Mouse (Mus musculus): ENCODE data around the gene Ice1.

Gene Ice1

DNA sequence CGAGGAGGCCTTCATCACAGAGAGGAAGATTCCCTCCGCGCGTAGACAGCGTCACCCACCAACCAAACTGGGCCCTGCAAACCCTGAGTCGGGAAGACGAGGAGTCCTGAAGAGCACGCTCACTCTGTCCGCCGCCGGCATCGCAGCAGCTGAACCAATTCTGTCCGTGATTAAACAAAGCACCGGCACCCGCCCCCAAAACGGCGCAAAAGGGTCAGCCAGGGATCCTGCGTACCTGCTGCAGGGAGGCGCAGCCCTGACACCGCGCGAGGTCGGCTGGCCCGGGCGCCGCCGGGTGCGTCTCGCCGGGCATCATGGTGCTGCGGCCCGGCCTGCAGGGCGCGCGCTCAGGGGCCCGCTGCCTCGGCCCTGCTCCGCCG lies at the start of gene Ice1:
TSS of gene Ice1 (minus strand) at position 353 of the 380 bp plus-strand sequence.
- no peak for DNase-seq

DNA sequence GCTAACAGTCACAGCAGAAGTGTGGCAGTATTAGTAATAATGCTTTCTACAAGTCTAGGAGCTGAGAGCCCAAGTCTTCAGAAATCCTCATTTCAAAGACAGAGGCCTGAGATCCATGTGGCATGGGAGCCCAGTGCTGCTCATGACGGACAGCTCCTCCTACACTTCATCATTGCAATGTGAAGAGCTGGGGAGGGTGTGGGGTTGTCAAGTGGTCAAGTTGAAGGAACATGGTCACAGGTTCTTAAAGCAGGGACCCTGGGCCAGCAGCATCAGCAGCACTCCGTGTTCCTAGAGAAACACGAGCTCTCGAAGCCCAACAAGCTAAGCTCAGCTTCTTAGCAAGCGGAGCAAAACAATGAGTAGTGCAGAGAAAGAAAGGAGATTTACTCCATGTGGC lies 48.4 kb upstream of the Ice1 start:
- DNase-seq: no peak

DNA sequence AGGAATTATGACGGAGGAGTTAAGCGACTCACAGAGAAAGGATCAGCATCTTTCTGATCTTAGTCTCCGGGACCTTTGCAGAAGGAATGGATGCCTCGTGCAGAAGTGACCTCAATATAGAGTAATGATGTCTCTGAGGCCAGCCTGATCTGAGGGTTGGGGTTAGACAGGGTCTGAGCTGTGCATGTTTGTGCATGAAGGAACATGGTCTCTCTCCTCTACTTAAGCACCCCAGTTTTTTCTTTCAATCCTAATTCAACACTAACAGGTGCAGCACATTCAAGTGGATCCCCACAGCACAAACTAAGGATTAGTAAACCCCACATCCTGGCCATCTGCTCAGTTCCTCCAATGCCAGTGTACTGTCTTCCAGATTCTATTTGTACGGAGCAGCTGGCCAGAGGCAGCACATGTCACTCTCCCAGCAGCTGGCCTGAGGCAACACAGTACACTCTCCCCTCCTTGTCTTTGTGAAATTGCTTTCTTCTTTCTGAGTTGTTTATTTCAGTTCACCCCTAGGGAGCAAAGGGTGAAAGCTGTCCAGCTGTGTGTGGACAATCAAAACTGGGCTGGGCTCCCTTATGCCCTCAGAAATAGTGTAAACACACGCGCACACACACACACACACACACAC lies 47.7 kb upstream of the Ice1 start:
- DNase-seq: no peak

DNA sequence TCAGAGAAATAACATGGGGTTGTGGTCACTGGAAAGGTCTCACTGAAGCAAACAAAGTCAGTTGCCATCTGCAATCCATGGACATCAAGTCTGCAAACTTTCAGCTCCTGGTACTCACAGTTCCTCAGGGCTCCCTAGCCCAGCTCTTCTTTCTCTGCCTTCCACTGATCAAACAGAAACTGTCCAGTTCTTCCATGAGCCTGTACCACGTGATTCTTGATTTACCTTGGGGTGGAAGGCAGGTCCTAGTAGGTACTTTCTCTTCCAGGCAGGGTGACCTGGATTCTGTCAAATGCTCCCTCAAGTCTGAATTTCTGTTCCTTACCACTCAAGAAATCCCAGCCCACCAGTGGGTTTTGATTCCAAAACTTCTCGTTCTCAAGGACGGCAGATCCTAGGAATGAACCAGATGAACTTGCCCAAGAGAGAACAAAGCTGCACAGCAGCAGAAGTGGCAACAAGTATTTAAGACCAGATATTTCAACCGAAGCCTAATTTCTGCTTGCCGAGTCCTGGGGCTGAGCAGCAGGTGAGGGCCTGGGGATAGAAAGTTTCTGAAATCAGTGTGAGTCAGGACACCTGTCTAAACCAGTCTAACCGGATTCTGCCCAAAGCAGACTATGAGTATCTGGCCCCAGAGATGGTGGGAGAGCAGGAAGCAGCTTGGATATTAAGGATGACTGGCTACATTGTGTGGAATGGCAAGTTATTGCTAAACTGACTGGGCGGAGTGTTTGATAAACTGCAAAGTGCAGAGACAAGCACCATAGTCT lies 44.2 kb upstream of the Ice1 start:
- no peak for DNase-seq

DNA sequence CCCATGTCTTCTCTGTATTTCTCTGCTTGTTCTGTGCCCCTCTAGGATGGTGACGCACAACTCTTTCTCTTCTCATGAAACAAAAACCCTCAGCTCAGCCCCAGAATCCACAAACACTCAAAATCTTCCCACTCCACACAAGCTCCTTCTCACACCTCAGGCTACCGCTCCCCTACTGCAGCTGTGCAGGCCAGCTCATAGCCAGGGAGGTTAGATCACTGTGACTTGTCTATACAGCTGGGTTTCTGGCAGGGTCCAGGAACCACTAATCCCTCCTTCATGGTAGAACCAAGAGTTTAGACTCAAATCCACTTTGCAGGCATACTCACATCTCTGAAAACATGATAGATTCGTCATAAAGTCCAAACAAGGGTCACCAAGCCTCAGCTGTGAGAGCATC lies 42.9 kb upstream of the Ice1 start:
- DNase-seq: no peak

DNA sequence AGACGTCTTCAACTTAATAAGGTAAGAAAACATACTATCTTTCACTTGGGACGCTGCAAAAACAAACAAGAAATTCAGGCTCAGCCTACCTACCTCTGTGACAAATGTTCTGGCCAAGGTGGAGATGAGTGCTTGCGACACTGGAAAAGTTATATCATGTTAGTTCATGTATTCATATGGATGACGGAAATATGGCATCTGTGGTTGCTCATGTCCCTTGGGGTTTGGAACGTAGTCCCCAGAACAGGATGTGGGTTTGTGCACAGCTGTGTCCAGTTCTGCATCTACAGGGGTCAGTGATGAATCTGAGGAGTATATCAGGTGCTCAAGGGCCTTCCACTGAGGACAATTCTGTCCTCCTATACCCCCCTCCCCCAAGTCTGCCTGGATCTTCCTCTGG lies 40.3 kb upstream of the Ice1 start:
- no peak for DNase-seq

DNA sequence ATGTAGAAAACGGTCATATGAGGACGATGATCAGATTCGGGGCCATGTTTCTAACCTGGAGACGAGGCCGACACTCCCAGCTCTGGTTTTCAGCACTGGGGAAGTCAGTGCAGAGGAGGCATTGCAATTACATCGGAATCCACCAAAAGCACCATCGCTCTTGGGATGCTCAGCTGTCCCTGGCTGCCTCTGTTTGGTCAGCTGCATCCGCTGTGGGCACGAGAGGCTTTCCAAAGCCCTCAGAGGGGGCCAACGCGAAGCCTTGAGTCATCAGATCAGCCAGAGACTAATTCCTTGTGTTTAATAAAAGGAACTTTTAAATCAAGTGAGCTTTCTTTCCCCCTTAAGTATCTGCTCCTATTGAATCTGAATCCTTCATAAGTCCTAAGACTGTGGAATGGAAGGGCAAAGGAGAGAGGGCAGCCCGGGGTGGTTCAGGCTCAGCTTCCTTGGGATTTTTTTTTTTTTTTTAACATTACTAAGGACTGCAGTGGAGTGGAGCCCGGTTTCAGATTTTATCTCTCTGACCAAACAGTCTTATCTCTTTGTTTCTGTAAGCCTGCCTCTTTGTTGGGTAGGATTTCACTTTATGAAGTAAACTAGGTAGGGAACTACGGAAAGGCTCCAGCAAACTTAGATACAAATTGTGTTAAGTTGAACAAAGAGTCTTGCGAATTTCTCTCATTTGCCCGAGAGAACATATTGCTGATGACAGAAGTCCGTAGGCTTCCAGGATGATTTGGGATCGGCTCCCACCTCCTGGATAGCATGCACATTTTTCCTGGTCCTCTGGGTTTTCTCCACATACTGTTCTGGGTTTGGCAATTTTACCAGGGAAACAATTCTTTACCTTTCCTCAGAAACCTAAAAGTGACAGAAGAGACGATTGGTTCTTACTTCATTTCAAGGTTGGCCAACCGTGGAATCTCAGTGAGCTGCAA lies 39.1 kb upstream of the Ice1 start:
- peak in 1 of 2 experiments; percentile 10 for DNase-seq

DNA sequence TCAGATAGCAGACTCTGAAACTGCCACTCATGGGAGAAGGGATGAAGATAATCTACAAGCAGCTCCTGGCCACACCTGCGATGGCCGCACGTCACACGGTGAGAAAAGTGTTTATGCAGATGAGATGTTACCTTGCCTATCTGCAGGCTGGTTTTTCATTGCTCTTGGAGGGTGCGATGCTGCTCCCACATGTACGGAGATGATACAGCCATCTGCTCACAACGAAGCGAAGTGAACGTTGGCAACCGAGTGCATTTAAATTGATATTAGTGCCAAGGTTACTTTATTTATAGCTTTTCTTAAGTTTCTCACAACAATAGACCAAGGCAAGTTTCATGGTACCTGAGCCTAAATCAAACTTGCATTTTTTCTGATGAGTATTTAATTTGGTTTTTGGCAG lies 37.6 kb upstream of the Ice1 start:
- DNase-seq: no peak

DNA sequence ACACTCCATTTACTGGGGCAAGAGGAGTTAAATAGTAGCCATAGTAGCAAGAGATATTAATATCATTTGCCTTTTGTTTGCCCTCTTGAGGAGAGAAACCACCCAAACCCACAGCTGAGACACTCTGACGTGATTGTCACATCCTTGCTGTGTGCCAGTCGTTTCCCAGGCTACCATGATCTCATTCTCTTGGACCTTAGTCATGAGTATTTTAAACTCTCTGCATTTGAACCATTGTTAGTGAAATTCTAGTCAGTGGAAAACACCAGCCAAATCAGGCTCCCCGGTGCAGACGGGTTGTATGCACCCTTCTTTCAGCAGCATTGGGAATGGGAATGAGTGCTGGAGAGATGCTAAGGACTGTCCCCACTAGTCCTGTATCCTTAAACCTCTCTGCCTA lies 32.6 kb upstream of the Ice1 start:
- DNase-seq: no peak

DNA sequence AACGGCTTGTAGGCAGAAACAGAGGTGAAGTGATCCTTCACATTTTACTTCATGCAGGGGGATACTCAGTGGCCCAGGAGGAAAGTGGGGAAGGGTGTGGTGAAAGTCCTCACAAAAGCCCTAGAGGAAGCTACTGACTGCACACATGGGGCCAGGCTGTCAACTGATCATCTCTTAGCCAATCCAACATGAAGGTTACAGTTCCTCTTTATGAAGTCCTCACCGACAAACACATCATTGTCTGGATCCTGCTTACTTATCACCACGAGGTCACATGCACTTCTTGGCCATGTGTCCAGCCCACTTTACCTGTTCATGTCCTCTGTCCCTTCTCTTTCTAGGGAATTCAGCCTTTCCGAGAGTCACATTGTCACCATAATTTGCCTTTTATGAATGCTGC lies 22.3 kb upstream of the Ice1 start:
- no peak for DNase-seq

DNA sequence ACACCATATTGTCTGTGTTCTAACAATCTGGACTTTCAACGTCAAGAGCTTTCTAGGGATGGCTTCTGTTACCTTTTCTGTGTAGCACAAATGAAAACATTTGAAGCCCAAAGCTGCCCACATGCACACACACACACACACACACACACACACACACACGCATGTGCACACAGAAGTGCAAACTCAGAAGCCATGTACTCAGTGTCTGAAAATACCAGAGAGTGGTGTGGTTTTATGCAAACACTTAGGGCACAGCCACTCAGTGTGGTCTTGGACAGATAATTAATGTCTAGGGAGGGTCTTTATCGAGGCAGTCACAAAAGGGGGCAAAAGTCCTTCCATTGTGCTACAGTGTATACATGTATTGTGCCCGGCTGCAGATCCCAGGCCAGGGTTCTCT lies 19.3 kb upstream of the Ice1 start:
- no peak for DNase-seq

DNA sequence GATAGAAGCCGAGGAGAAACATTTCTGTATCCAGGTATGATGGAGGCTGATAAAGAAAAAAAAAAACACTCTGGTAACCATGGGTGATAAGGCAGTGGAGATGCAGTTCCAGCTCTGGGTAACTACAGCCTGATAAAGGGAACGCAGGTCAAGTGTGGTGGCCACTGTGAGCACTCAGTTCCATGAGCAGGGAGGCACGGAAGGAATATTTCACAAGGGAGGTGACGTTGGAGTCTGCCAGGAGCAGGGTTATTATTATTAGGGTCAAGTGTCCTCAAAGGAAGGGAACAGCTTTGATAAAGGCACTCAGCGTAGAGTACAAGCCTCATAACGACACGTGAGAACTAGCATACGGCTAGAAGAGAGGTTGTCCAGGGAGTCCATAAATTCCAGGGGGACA lies 18.9 kb upstream of the Ice1 start:
- no peak for DNase-seq

DNA sequence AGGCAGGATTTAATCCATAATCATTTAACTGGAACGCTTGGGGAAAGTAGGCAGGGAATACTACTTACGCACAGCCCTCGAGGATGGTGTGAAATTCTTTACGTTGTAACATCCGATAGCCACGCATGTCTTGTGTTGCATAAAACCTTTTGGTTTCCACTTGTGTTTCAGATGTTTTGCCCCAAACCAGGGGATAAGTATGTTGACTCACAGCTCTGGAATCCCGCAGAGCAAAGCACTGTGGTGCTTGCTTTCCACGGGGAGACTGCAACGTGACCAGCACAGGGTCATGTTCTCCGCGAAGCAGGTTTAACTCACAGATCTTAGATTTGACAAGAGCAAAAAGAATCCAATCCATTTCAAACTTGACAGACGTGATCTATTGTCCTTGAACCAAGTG lies 18.1 kb upstream of the Ice1 start:
- DNase-seq: no peak

DNA sequence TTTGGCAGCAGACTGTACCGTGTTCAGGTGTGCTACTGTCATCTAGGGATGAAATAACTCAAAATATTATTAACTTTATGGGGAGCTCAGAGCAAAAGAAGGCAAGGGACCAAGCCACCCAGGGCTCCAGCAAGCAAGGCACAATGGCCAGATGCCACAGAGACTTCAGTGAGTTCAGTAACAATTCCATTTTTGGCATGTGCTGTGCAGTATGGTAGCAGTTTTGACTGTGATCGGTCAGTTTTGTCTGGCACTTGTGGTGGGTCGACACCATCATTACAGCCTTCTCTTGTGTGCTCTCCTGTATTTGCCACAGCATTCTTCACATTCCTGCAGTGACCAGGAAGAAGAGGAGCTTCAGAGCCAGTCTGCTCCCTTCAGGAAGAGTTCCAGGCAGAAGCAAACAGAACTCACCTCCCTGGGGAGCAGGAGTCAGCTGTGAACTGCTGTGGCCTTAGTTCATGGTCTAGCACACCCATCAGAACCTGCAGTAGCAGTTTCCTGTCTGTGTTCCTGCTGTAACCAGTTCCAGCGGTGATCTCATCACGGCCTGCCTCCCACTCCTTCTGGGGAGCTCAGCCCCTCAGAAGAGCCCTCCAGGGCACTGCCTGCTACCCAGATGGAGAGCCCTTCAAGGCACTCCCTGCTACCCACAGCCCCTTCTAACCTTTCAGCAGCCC lies 16.8 kb upstream of the Ice1 start:
- DNase-seq: peak; percentile 40 to 64

DNA sequence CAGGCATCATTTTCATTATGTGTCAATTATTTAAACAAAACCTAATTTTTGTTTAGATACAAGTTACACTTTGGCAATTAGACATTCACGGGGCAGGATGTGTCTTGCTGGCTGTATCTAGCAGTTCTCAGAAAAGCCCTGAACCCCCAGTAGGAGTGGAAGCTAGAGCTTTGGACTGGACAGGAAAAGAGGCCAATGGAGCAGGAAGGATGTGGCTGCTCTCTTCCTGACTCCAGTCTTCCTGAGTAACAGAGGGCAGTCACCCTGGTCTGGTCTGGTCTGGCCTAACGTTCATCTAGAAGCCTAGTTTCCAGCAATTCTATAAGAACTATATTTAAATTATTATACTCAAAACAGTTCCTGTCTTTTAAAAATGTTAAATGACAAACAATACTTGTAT lies 16.0 kb upstream of the Ice1 start:
- DNase-seq: no peak

DNA sequence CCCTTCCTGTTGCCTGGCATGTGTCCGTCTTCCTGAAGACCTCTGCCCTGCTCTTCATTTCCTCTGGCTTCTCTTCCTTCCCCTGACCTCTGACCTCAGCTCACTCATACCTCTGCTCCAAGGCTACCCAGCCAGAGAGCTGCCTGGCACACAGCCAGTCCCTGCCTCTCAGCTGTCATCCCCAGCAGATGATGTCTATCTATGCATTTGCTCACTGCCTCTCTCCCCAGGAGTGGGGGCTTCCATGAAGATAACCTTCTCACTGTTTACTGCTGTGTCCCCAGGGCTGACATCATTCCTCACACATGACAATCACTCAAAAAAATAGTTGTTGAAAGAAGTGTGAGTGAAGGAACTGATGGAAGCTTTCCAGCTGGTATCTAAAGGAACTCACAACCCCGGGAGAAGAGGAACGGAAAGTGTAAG lies 12.6 kb upstream of the Ice1 start:
- peak; percentile 69 to 77 for DNase-seq

DNA sequence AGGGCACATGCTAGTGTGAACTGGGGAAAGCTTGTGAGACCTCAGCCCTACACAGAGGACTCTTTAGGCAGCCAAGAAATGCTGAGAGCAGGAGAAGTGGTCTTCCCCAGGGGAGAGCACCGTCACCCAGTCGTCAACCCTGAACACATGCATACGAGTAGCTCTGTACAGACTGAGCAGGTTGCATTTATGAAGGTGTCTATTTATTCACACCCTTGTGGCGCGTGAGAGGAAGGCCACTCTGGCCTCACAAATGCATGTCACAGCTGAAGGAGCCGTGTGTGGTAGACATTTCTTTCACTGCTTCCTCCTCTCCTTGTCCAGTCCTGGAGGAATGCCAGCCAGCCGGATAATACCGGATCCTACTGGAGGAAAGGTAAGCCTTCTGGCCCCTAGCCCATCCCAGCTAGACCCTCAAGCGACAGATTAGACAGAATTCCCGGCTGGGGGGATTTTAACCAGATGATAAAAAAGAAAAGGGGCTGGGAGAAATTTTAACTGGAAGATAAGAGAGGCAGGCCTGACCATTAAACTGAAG lies 8.6 kb upstream of the Ice1 start:
- peak; percentile 51 to 61 for DNase-seq

DNA sequence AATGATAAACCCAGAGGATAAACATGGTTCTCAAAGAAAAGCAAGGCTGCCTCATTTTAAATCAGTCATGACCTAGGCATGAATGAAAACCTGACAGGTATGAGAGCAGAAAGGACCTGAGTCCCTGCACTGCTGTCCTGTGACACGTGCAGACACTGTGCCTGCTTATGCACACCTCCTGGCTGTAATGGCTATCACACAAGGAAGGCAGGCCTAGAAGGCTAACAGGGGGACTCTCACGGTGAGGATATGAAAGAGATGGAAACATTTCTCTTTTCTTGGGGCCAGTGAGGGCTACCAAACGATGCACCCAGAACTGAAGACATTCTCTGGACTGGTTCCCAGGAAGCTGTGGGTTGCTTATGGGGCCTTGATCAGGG lies 6.6 kb upstream of the Ice1 start:
- DNase-seq: no peak

DNA sequence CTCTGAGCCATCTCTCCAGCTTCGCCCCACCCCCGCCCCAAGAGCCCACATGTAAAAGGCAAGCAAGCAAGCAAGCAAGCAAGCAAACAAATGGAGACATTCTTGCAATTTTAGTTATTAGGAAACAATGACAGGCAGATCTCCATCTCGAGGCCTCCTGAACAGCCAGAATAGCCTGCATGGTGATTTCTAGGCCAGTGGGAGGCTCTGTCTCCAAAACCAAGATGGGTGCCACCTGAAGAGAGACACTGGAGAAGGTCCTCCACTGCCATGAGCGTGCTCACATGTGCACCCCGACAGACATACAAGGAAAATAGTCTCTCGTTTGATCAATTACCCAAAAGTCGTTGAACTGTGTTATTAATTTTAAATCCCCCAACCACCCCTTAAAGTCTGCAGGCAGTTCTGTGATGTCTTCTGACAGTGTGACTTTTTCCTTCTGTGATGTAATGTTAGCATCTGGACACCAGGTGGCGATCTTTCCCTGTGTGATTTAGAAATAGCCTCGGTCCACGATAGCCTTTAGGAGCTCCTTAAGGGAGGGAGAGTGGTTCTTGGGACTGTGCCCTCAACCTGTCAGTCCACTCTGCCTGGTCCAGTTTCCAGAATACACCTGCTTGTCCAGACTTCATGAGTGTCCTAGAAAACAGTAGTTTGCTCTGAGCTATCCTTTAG lies 6.1 kb upstream of the Ice1 start:
- DNase-seq: peak; percentile 63 to 71

DNA sequence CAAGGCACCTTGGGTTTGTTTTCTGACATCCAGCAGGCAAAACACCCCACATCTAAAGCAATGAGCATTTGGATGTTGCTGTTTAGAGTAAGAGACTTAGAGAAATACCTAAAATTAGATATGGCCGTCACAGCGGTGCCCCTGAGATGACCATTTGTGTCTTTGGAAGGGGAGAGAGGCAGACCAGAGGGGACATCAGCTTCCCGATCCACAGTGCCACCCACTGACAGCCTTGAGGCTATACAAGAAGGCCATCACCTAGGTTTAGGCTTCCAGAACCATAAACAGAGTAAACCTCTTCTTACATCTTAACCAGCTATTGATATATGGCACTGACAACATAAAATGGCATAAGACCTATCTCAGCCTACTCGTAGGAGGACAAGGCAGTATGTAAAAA lies 4.5 kb upstream of the Ice1 start:
- no peak for DNase-seq

DNA sequence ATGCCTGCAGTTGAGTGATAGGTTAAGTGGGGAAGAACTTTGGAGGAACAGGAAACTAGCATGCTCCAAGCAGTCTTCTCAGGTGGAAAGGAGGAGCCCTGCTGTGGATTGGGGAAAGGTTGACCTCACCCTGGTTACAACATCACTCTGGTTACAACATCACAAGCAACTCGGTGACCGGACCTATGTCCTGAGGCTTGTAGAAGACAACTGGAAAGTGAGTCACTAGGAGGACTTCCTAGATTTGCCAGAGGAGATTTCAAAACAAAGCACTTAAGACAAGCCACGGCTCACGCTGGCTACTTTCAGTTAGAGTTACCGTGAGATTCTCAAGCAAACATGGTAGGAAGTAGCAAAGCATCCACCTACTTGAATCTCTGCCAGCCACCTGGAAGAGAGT lies 3.9 kb upstream of the Ice1 start:
- no peak for DNase-seq

DNA sequence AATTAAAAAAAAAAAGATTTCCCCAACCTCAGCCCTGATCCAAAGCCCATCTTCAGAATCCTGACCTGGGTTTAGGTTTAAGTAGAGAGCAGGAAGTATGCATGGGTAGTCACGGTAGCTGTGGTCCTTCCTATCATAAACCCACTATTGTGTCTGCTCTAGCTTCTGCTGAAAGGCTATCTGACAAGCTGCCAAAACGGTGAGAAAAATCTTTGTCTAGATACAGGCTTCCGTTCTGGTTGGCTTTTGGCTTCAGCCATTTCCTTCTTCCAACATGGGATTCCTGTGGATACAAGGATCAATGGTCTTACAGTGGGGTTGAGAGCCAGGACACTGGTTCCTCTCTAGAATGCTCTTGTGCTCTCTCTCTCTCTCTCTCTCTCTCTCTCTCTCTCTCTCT lies 2.2 kb upstream of the Ice1 start:
- DNase-seq: no peak

Measured in kidney, postnatal 4 days (tissue).